10 mouse cellular contexts compared by ENCODE assay signal in the genomic region with DNA sequence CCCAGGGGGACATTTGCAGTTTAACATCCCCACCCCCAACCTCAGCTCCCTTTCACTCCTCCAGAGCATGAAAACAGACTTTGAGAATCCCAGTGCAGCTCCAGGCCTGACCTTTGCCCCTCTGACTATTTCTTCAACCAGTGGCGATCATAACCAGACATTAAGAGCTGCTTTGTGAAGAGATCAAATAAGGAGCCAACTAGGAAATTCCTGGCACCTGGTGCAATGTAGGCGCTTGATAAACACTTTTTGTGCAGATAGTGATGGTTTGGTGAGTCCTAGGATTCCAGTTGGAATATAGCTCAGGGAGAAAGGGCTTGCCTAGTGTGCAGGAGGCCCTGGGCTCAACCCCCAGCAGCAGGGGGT. TPM values are rescaled to one million over a fixed set of nuclear protein-coding genes. Genes with fewer than 3 reads are reported as not detected.
DNase-seq lines count a peak whose midpoint lies in the region; ATAC-seq and TF ChIP-seq lines count a peak whose summit lies in the region.
"Had no signal": no experiment of that assay in that cellular context is flagged by ENCODE, and none has a peak within 500 bp of the region (broad histone marks: within the 10 kb centered on the region; RNA-seq: fewer than 3 reads in every experiment).

No protein-coding gene starts in this region.

- 0 out of 2 replicates have a peak overlapping the region, but pooled peaks have one; percentile 23 for H3K9ac ChIP-seq in lung, embryonic 16.5 days (ENCODE audit: low read length)
- H3K9ac ChIP-seq in intestine, embryonic 16.5 days (ENCODE audit: low read depth, low read length) = peak overlapping the region; percentile 26; the same call in 1 of the 2 replicates

- no peak for DNase-seq in gastrocnemius, adult 2 months
- DNase-seq in gastrocnemius, postnatal 14 days = no peak
- no peak for DNase-seq in lung, adult 2 months
- no peak for DNase-seq in spleen, postnatal 10 days (ENCODE audit: low spot score in 2 of 2)
- no peak for DNase-seq in thymus, postnatal 25 days
- DNase-seq: heart, postnatal 14 days; retina, postnatal 1 day had no signal

- intact Hi-C loops in gastrocnemius, adult 2 months (cut with DNase I) = loop anchor here (10.0 kb wide), 1 partner anchor 93 kb away; no protein-coding TSS in a partner anchor
- intact Hi-C loops in gastrocnemius, postnatal 14 days (cut with DNase I; ENCODE audit: low total_unique reads) = no loop called here

- H3K9me3 ChIP-seq in lung, embryonic 16.5 days (ENCODE audit: control insufficient read depth, low read length) = no peaks in the 10 kb centered on the region
- no peaks in the 10 kb centered on the region for H3K9me3 ChIP-seq in intestine, embryonic 16.5 days (ENCODE audit: control insufficient read depth, low read length)

- TF ChIP-seq POLR2A in lung, adult 2 months (IDR thresholded peaks at IDR 0.05; ENCODE audit: borderline replicate concordance, extremely low read depth, low read depth, low read length) = no peak
- no peak for TF ChIP-seq POLR2A in small intestine, adult 2 months (IDR thresholded peaks at IDR 0.05; ENCODE audit: low read depth, low read length)

- no peak for TF ChIP-seq CTCF in gastrocnemius, adult 2 months (IDR thresholded peaks at IDR 0.05)
- no peak for TF ChIP-seq CTCF in lung, adult 2 months (IDR thresholded peaks at IDR 0.05; ENCODE audit: insufficient read depth, low read length)
- TF ChIP-seq CTCF in small intestine, adult 2 months (IDR thresholded peaks at IDR 0.05; ENCODE audit: extremely low read depth, insufficient read length, insufficient replicate concordance, low read depth, low read length) = no peak

- H3K36me3 ChIP-seq in lung, embryonic 16.5 days (ENCODE audit: control insufficient read depth, insufficient read depth, low read length) = no peaks in the 10 kb centered on the region
- no peaks in the 10 kb centered on the region for H3K36me3 ChIP-seq in intestine, embryonic 16.5 days (ENCODE audit: control insufficient read depth, insufficient read depth, low read length)
- H3K36me3 ChIP-seq in small intestine, adult 2 months (ENCODE audit: control insufficient read depth, insufficient read depth, low read length) = no peaks in the 10 kb centered on the region

- WGBS in lung, embryonic 16.5 days = 28% methylated on average over 2 of the region's 2 CpGs
- WGBS in lung, adult 2 months = 41% methylated on average over 2 of the region's 2 CpGs
- WGBS in intestine, embryonic 16.5 days = 31% methylated on average over 2 of the region's 2 CpGs
- WGBS in small intestine, adult 2 months = 19% methylated on average over 2 of the region's 2 CpGs

- ATAC-seq in lung, embryonic 16.5 days (ENCODE audit: low read depth) = no peak
- no peak for ATAC-seq in intestine, embryonic 16.5 days

- peak overlapping the region; percentile 57 for H3K27ac ChIP-seq in gastrocnemius, adult 2 months
- H3K27ac ChIP-seq in lung, embryonic 16.5 days (ENCODE audit: low read length) = peak overlapping the region; percentile 50
- H3K27ac ChIP-seq in intestine, embryonic 16.5 days (ENCODE audit: low read length) = peak overlapping the region; percentile 77
- peak overlapping the region; percentile 78 for H3K27ac ChIP-seq in small intestine, adult 2 months (ENCODE audit: insufficient read depth, low read depth, low read length)

- no peak overlapping the region for H3K4me3 ChIP-seq in gastrocnemius, adult 2 months
- no peak overlapping the region for H3K4me3 ChIP-seq in lung, embryonic 16.5 days (ENCODE audit: low read length)
- no peak overlapping the region for H3K4me3 ChIP-seq in lung, adult 2 months (replicated peaks; ENCODE audit: extremely low read depth, low read depth, low read length)
- no peak overlapping the region for H3K4me3 ChIP-seq in intestine, embryonic 16.5 days (ENCODE audit: low read length)
- H3K4me3 ChIP-seq in small intestine, adult 2 months (ENCODE audit: low read depth, low read length) = no peak overlapping the region

- H3K4me1 ChIP-seq in lung, embryonic 16.5 days (replicated peaks; ENCODE audit: control insufficient read depth, insufficient read depth, low read length) = peaks cover 27% of the 10 kb centered on the region
- H3K4me1 ChIP-seq in lung, adult 2 months (ENCODE audit: control insufficient read depth, insufficient read depth, low read length) = peaks cover 16% of the 10 kb centered on the region
- peaks cover 24% of the 10 kb centered on the region for H3K4me1 ChIP-seq in intestine, embryonic 16.5 days (ENCODE audit: control insufficient read depth, insufficient read depth, low read length)
- peaks cover 28% of the 10 kb centered on the region for H3K4me1 ChIP-seq in small intestine, adult 2 months (ENCODE audit: control insufficient read depth, insufficient read depth, insufficient read length, low read length)

- no peak overlapping the region for H3K4me2 ChIP-seq in lung, embryonic 16.5 days (ENCODE audit: low read depth, low read length)
- H3K4me2 ChIP-seq in intestine, embryonic 16.5 days (ENCODE audit: low read depth, low read length) = 0 out of 2 replicates have a peak overlapping the region, but pooled peaks have one; percentile 17

- H3K27me3 ChIP-seq in lung, embryonic 16.5 days (ENCODE audit: control insufficient read depth, insufficient read depth, low read depth, low read length) = no peaks in the 10 kb centered on the region
- H3K27me3 ChIP-seq in intestine, embryonic 16.5 days (replicated peaks; ENCODE audit: control insufficient read depth, insufficient read depth, low read length) = no peaks in the 10 kb centered on the region
- H3K27me3 ChIP-seq in small intestine, adult 2 months (ENCODE audit: control insufficient read depth, insufficient read depth, low read length) = no peaks in the 10 kb centered on the region

RNA-seq across cellular contexts. Expression of a gene that starts 3.8 kb away (rescaled TPM):
- 1 to 10 TPM; 3.6 to 3.9 TPM for total RNA-seq in gastrocnemius, adult 2 months (2021)
- 1 to 10 TPM; 4.9 to 5.4 TPM for total RNA-seq in gastrocnemius, postnatal 14 days (2021)
- polyA plus RNA-seq in lung, embryonic 16.5 days (2015; fragmentation: Nextera tagmentation; extraction: Ambion mirVana) = 5.7 TPM in 2 replicates
- polyA plus RNA-seq in lung, adult 2 months (2012; rRNA removed) = 8.4 and 9.3 TPM in 2 replicates
- polyA plus RNA-seq in intestine, embryonic 16.5 days (2015; fragmentation: Nextera tagmentation; extraction: Ambion mirVana) = 10.8 and 11.0 TPM in 2 replicates
- polyA plus RNA-seq in small intestine, adult 2 months (2012; rRNA removed) = 10.0 and 16.3 TPM in 2 replicates

RNA-seq across cellular contexts. Expression of a gene that starts 50.4 kb away (rescaled TPM):
- under 1 TPM; 0.17 to 0.18 TPM for total RNA-seq in gastrocnemius, adult 2 months (2021)
- under 1 TPM; 0.37 to 0.58 TPM for total RNA-seq in gastrocnemius, postnatal 14 days (2021)
- polyA plus RNA-seq in lung, embryonic 16.5 days (2015; fragmentation: Nextera tagmentation; extraction: Ambion mirVana) = 0.85 and 1.3 TPM in 2 replicates
- 0.11 and 0.13 TPM in 2 replicates for polyA plus RNA-seq in lung, adult 2 months (2012; rRNA removed)
- polyA plus RNA-seq in intestine, embryonic 16.5 days (2015; fragmentation: Nextera tagmentation; extraction: Ambion mirVana) = 0.12 and 0.60 TPM in 2 replicates
- 0.06 TPM in 1 of 2 replicates, not detected in the other for polyA plus RNA-seq in small intestine, adult 2 months (2012; rRNA removed)
